Mouse (Mus musculus) forebrain, embryonic 15.5 days (tissue): ENCODE measurements at regions not wholly inside any gene's neighbourhood (a gene's known extent, or its start where the extent isn't known, plus 50 kb on each side); places are given as distances from the start of the nearest gene placed in this dataset.

Experiments
- ATAC-seq: fragments of 200-750 bp; cut with Nextera tagmentation; replicated peaks from 2 replicates; pipeline ENCODE4 v1.8.0; 2017; ENCODE audit warnings: mild to moderate bottlenecking, moderate TSS enrichment, moderate library complexity
- H3K27ac ChIP-seq: fragments of 300-500 bp; sonication (generic); replicated peaks from 2 replicates; pipeline ENCODE4 v1.5.1; 2015; ENCODE audit warnings: mild to moderate bottlenecking, inconsistent platforms
- H3K27me3 ChIP-seq: fragments of 300-500 bp; sonication (generic); 2 replicates; pipeline ENCODE4 v1.6.1; 2015; ENCODE audit warnings: inconsistent platforms
- H3K36me3 ChIP-seq: fragments of 300-500 bp; sonication (generic); 2 replicates; pipeline ENCODE4 v1.6.1; 2015; ENCODE audit warnings: mild to moderate bottlenecking, inconsistent platforms
- H3K4me1 ChIP-seq: fragments of 300-500 bp; sonication (generic); 2 replicates; pipeline ENCODE4 v1.6.1; 2015; ENCODE audit warnings: inconsistent platforms
- H3K4me2 ChIP-seq: fragments of 300-500 bp; sonication (generic); replicated peaks from 2 replicates; pipeline ENCODE4 v1.6.1; 2015; ENCODE audit warnings: mild to moderate bottlenecking, inconsistent platforms
- H3K4me3 ChIP-seq: fragments of 300-500 bp; sonication (generic); 2 replicates; pipeline ENCODE4 v1.5.1; 2015; ENCODE audit warnings: mild to moderate bottlenecking, inconsistent platforms
- H3K9ac ChIP-seq: fragments of 300-500 bp; sonication (generic); replicated peaks from 2 replicates; pipeline ENCODE4 v1.6.1; 2015; ENCODE audit warnings: mild to moderate bottlenecking, inconsistent platforms
- H3K9me3 ChIP-seq: fragments of 300-500 bp; sonication (generic); 2 replicates; pipeline ENCODE4 v1.6.1; 2016; ENCODE audit warnings: inconsistent platforms
- WGBS: fragments of 180-500 bp; shearing (Covaris S2); methylation state at CpG from one replicate; pipeline ENCODE4 v1.1.7; 2015; ENCODE audit warnings: mixed read lengths; 5-methylcytosine and 5-hydroxymethylcytosine counted together

- Histone ChIP-seq H3K27me3 (no peaks in the 10 kb centered on the region), H3K27ac (no peak overlapping the region), H3K9me3 (no peaks in the 10 kb centered on the region), H3K4me2 (no peak overlapping the region), H3K4me1 (no peaks in the 10 kb centered on the region), H3K9ac (no peak overlapping the region), H3K4me3 (no peak overlapping the region), H3K36me3 (no peaks in the 10 kb centered on the region)
- no peak for ATAC-seq
- 76% methylated on average over 10 of the region's 10 CpGs for WGBS
Measured at GRCm38 (mm10) chr2:45485477-45485876, 368.3 kb upstream of the Zeb2 start.

- Histone ChIP-seq H3K27ac (no peak overlapping the region), H3K4me3 (no peak overlapping the region), H3K4me1 (no peaks in the 10 kb centered on the region), H3K9me3 (no peaks in the 10 kb centered on the region), H3K27me3 (no peaks in the 10 kb centered on the region), H3K9ac (no peak overlapping the region), H3K4me2 (no peak overlapping the region), H3K36me3 (no peaks in the 10 kb centered on the region)
- 83% methylated on average over 2 of the region's 2 CpGs for WGBS
- ATAC-seq: no peak
Measured at GRCm38 (mm10) chr2:45480671-45481070, 363.5 kb upstream of the Zeb2 start.

DNA sequence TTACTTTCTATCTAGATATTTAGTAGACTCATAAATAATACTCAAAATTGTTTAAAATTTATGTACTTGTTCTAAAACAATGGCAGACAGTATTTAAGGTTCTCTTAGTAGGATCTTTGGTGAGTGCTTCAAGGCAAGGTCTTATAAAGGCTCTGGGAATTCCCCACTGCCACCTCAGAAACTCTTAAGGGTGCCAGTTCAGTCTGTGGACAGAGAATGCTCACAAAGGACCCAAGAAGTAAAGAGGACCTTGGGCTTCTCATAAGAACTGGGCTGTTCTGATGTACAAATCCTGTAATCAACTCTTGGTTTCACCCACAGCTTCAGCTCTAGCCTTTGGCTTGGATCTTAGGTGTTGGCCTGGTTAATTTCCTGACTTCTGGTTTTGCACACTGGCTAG, 358.8 kb upstream of the Zeb2 start:
- Histone ChIP-seq H3K36me3 (no peaks in the 10 kb centered on the region), H3K27me3 (no peaks in the 10 kb centered on the region), H3K9me3 (no peaks in the 10 kb centered on the region), H3K4me3 (no peak overlapping the region), H3K27ac (no peak overlapping the region), H3K4me2 (no peak overlapping the region), H3K9ac (no peak overlapping the region), H3K4me1 (no peaks in the 10 kb centered on the region)
- ATAC-seq: no peak

GRCm38 (mm10) chr2:45464306-45464705, 347.1 kb upstream of the Zeb2 start:
- H3K27me3 ChIP-seq: no peaks in the 10 kb centered on the region
- H3K27ac ChIP-seq: no peak overlapping the region
- no peaks in the 10 kb centered on the region for H3K9me3 ChIP-seq
- 78% methylated on average over 4 of the region's 4 CpGs for WGBS
- H3K4me1 ChIP-seq: no peaks in the 10 kb centered on the region
- no peak overlapping the region for H3K9ac ChIP-seq
- ATAC-seq: no peak
- H3K4me3 ChIP-seq: no peak overlapping the region
- no peak overlapping the region for H3K4me2 ChIP-seq
- no peaks in the 10 kb centered on the region for H3K36me3 ChIP-seq

DNA sequence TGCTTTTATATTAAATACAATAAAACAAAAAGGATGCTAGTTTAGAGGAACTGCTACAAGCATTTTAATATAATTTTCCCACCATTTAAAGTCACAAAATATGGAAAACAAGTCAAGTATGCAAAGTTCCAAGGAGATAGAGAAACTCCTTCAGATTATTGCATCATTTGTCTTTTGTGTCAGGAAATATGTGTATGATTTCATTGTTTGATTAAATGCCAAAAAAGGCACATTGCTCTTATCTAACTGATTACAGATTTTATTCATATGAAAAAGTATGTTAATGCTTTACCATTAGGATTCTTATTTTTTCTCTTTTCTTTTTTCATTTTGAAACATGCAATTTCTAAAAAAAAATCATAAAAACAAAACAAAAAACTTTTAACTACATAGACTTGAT, 342.2 kb upstream of the Zeb2 start:
- ATAC-seq: no peak
- Histone ChIP-seq H3K4me2 (no peak overlapping the region), H3K36me3 (no peaks in the 10 kb centered on the region), H3K4me1 (no peaks in the 10 kb centered on the region), H3K9me3 (no peaks in the 10 kb centered on the region), H3K9ac (no peak overlapping the region), H3K4me3 (no peak overlapping the region), H3K27me3 (no peaks in the 10 kb centered on the region), H3K27ac (no peak overlapping the region)

GRCm38 (mm10) chr2:45454811-45455210, 337.6 kb upstream of the Zeb2 start:
- ATAC-seq: no peak
- Histone ChIP-seq H3K27me3 (no peaks in the 10 kb centered on the region), H3K4me2 (no peak overlapping the region), H3K36me3 (no peaks in the 10 kb centered on the region), H3K9ac (no peak overlapping the region), H3K4me3 (no peak overlapping the region), H3K9me3 (no peaks in the 10 kb centered on the region), H3K4me1 (no peaks in the 10 kb centered on the region), H3K27ac (no peak overlapping the region)
- 91% methylated on average over 2 of the region's 2 CpGs for WGBS

- Histone ChIP-seq H3K4me3 (no peak overlapping the region), H3K27me3 (no peaks in the 10 kb centered on the region), H3K9ac (no peak overlapping the region), H3K27ac (no peak overlapping the region), H3K9me3 (no peaks in the 10 kb centered on the region), H3K4me2 (no peak overlapping the region), H3K4me1 (peaks cover 12% of the 10 kb centered on the region), H3K36me3 (no peaks in the 10 kb centered on the region)
- WGBS: 50% methylated on average over 4 of the region's 4 CpGs
- no peak for ATAC-seq
Measured at GRCm38 (mm10) chr2:45439146-45439545, 322.0 kb upstream of the Zeb2 start.

GRCm38 (mm10) chr2:45438739-45439138, 321.5 kb upstream of the Zeb2 start:
- no peak for ATAC-seq
- no peak overlapping the region for H3K4me3 ChIP-seq
- H3K4me1 ChIP-seq: peaks cover 12% of the 10 kb centered on the region
- H3K9ac ChIP-seq: no peak overlapping the region
- WGBS: 72% methylated on average over 9 of the region's 9 CpGs
- H3K9me3 ChIP-seq: no peaks in the 10 kb centered on the region
- no peak overlapping the region for H3K27ac ChIP-seq
- H3K4me2 ChIP-seq: no peak overlapping the region
- no peaks in the 10 kb centered on the region for H3K36me3 ChIP-seq
- no peaks in the 10 kb centered on the region for H3K27me3 ChIP-seq

GRCm38 (mm10) chr2:45435261-45435980, 318.2 kb upstream of the Zeb2 start:
- Histone ChIP-seq H3K36me3 (no peaks in the 10 kb centered on the region), H3K9me3 (no peaks in the 10 kb centered on the region)
- ATAC-seq: peak; percentile 77

GRCm38 (mm10) chr2:45434789-45435188, 317.6 kb upstream of the Zeb2 start:
- Histone ChIP-seq H3K36me3 (no peaks in the 10 kb centered on the region), H3K4me3 (no peak overlapping the region), H3K4me2 (no peak overlapping the region), H3K9me3 (no peaks in the 10 kb centered on the region), H3K27me3 (no peaks in the 10 kb centered on the region), H3K27ac (no peak overlapping the region), H3K9ac (no peak overlapping the region), H3K4me1 (peaks cover 12% of the 10 kb centered on the region)
- ATAC-seq: no peak
- 71% methylated on average over 5 of the region's 5 CpGs for WGBS

More at GRCm38 (mm10) chr2:45435261-45435980, 318.2 kb upstream of the Zeb2 start:
- Histone ChIP-seq H3K27ac (no peak overlapping the region), H3K27me3 (no peaks in the 10 kb centered on the region), H3K4me3 (no peak overlapping the region), H3K4me1 (peaks cover 12% of the 10 kb centered on the region), H3K4me2 (no peak overlapping the region), H3K9ac (no peak overlapping the region)
- WGBS: 17% methylated on average over 6 of the region's 6 CpGs

DNA sequence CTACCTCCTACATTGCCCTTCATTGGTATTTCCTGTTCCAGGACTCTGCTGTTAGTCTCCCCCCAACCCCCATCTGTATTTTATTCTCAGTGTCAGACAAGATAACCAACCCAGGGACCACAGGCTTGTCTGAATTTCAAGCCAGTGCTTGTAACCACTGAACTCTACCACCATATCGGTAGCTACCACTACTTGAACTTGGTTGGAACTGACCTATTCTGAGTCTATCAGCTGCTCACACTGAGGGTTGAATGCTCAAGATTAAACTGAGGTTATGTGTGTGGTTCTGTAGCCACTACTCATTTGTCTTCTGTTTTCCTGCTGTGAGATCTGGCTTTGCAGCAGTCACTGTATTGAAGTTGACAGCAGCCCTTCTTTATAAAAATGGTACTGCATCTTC, 317.0 kb upstream of the Zeb2 start:
- 96% methylated on average over 1 of the region's 1 CpGs for WGBS
- no peaks in the 10 kb centered on the region for H3K27me3 ChIP-seq
- no peaks in the 10 kb centered on the region for H3K9me3 ChIP-seq
- H3K4me3 ChIP-seq: no peak overlapping the region
- H3K4me2 ChIP-seq: no peak overlapping the region
- H3K27ac ChIP-seq: no peak overlapping the region
- no peaks in the 10 kb centered on the region for H3K36me3 ChIP-seq
- H3K9ac ChIP-seq: no peak overlapping the region
- ATAC-seq: no peak
- H3K4me1 ChIP-seq: peaks cover 12% of the 10 kb centered on the region

GRCm38 (mm10) chr2:45431366-45431765, 314.2 kb upstream of the Zeb2 start:
- no peak overlapping the region for H3K9ac ChIP-seq
- no peak overlapping the region for H3K4me3 ChIP-seq
- WGBS: 93% methylated on average over 4 of the region's 4 CpGs
- H3K4me1 ChIP-seq: peaks cover 12% of the 10 kb centered on the region
- H3K9me3 ChIP-seq: no peaks in the 10 kb centered on the region
- no peaks in the 10 kb centered on the region for H3K36me3 ChIP-seq
- no peak for ATAC-seq
- no peak overlapping the region for H3K27ac ChIP-seq
- no peaks in the 10 kb centered on the region for H3K27me3 ChIP-seq
- no peak overlapping the region for H3K4me2 ChIP-seq

GRCm38 (mm10) chr2:45421774-45422173, 304.6 kb upstream of the Zeb2 start:
- no peak for ATAC-seq
- 94% methylated on average over 1 of the region's 1 CpGs for WGBS
- Histone ChIP-seq H3K36me3 (no peaks in the 10 kb centered on the region), H3K4me2 (no peak overlapping the region), H3K27ac (no peak overlapping the region), H3K4me3 (no peak overlapping the region), H3K9ac (no peak overlapping the region), H3K9me3 (no peaks in the 10 kb centered on the region), H3K4me1 (no peaks in the 10 kb centered on the region), H3K27me3 (no peaks in the 10 kb centered on the region)
